In the genomic region with DNA sequence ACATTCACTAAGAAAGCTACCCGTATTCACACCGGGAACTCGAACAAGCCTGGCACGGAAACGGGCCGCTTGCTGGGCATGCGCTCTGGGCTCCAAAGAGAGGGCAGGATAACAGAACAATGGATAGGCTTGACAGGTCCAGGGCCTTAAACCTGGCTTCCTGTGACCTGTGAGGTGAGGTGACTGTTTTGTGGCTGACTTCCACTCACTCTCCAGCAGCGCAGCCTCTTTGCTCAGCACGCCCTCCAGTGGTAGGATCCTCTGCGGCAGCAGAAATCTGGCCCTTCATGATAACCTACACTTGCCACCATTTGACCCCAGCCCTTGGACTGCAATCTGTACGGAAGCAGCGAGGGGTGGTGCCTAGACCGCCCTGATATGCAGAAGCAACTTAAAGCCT, we compare ENCODE assay signal across 12 mouse cellular contexts. TPM values are rescaled to one million over a fixed set of nuclear protein-coding genes. Genes with fewer than 3 reads are reported as not detected.
DNase-seq lines count a peak whose midpoint lies in the region; ATAC-seq and TF ChIP-seq lines count a peak whose summit lies in the region.
"Had no signal": no experiment of that assay in that cellular context is flagged by ENCODE, and none has a peak within 500 bp of the region (broad histone marks: within the 10 kb centered on the region; RNA-seq: fewer than 3 reads in every experiment).

No protein-coding gene starts in this region.

- H3K27ac ChIP-seq in heart, adult 2 months, result no peak overlapping the region
- H3K27ac ChIP-seq in heart, embryonic 10.5 days, result no peak overlapping the region
- no peak overlapping the region for H3K27ac ChIP-seq in cortical plate, adult 2 months (ENCODE audit: insufficient read depth, low read length)
- H3K27ac ChIP-seq: hindbrain, embryonic 15.5 days; limb, embryonic 15.5 days had no signal

- no peak for ATAC-seq in erythroid progenitor cell, adult 5-6 weeks (replicated peaks; ENCODE audit: low FRiP score, poor library complexity, severe bottlenecking)

- no peak for DNase-seq in heart, adult 2 months
- no peak for DNase-seq in heart, embryonic 10.5 days (ENCODE audit: low spot score)
- DNase-seq in A20 (ENCODE audit: low read depth, low spot score), result peak; percentile 22
- peak; percentile 21 to 34 for DNase-seq in kidney, postnatal 4 days
- DNase-seq in ovary, postnatal 36 days (ENCODE audit: low spot score), result no peak
- DNase-seq in gastrocnemius, postnatal 25 days, result no peak

- no peaks in the 10 kb centered on the region for H3K79me2 ChIP-seq in heart, adult 2 months (replicated peaks; ENCODE audit: control insufficient read depth, insufficient read depth, low read length)

- 20% methylated on average over 13 of the region's 13 CpGs for WGBS in heart, adult 2 months
- 22% methylated on average over 13 of the region's 13 CpGs for WGBS in heart, embryonic 10.5 days

- H3K27me3 ChIP-seq in heart, adult 2 months (ENCODE audit: control insufficient read depth, insufficient read depth, low read length), result no peaks in the 10 kb centered on the region
- peaks cover 57% of the 10 kb centered on the region for H3K27me3 ChIP-seq in heart, embryonic 10.5 days (ENCODE audit: insufficient read depth, poor library complexity, severe bottlenecking)

- H3K9ac ChIP-seq in heart, adult 2 months (ENCODE audit: low read depth, low read length), result no peak overlapping the region
- H3K9ac ChIP-seq: hindbrain, embryonic 15.5 days; limb, embryonic 15.5 days had no signal

- no peak for TF ChIP-seq EP300 in heart, adult 2 months (IDR thresholded peaks at IDR 0.05; ENCODE audit: insufficient read depth, low read depth, low read length)

- TF ChIP-seq CTCF in heart, adult 2 months (IDR thresholded peaks at IDR 0.05), result peak; percentile 17
- peak; percentile 47; the same call in 1 of the 2 replicates for TF ChIP-seq CTCF in cortical plate, adult 2 months (IDR thresholded peaks at IDR 0.05; ENCODE audit: extremely low read depth, insufficient read depth, low read length)

- no peaks in the 10 kb centered on the region for H3K4me1 ChIP-seq in heart, adult 2 months (ENCODE audit: control insufficient read depth, insufficient read depth, low read length)
- no peaks in the 10 kb centered on the region for H3K4me1 ChIP-seq in heart, embryonic 10.5 days
- no peaks in the 10 kb centered on the region for H3K4me1 ChIP-seq in cortical plate, adult 2 months (ENCODE audit: control insufficient read depth, insufficient read depth, low read length)
- H3K4me1 ChIP-seq: hindbrain, embryonic 15.5 days; limb, embryonic 15.5 days had no signal

- H3K36me3 ChIP-seq in heart, adult 2 months (ENCODE audit: control insufficient read depth, insufficient read depth, low read length), result no peaks in the 10 kb centered on the region
- H3K36me3 ChIP-seq in heart, embryonic 10.5 days, result no peaks in the 10 kb centered on the region
- H3K36me3 ChIP-seq: G1E; hindbrain, embryonic 15.5 days; limb, embryonic 15.5 days had no signal

- H3K9me3 ChIP-seq in heart, embryonic 10.5 days, result no peaks in the 10 kb centered on the region
- H3K9me3 ChIP-seq: hindbrain, embryonic 15.5 days; limb, embryonic 15.5 days had no signal

- intact Hi-C loops in heart, adult 2 months (cut with DNase I), result no loop called here

- no peak for TF ChIP-seq POLR2A in heart, adult 2 months (IDR thresholded peaks at IDR 0.05; ENCODE audit: insufficient read depth, low read depth, low read length)
- TF ChIP-seq POLR2A in cortical plate, adult 2 months (IDR thresholded peaks at IDR 0.05; ENCODE audit: extremely low read depth, insufficient read depth, low read length), result no peak

- no peak overlapping the region for H3K4me3 ChIP-seq in heart, adult 2 months
- no peak overlapping the region for H3K4me3 ChIP-seq in heart, embryonic 10.5 days
- no peak overlapping the region for H3K4me3 ChIP-seq in cortical plate, adult 2 months (ENCODE audit: insufficient read depth, low read length)
- H3K4me3 ChIP-seq: hindbrain, embryonic 15.5 days; limb, embryonic 15.5 days had no signal

RNA-seq across cellular contexts. Expression of gene Cfap65, which starts 19.7 kb away (rescaled TPM):
- total RNA-seq in heart, adult 2 months (2021), result not detected
- 0.03 and 2.3 TPM in 2 replicates for polyA plus RNA-seq in heart, adult 2 months (2012; rRNA removed)
- not detected in 2 replicates for polyA plus RNA-seq in heart, embryonic 10.5 days (2016; fragmentation: Nextera tagmentation; extraction: Ambion mirVana)
- 8.9 and 10.6 TPM in 2 replicates for polyA plus RNA-seq in cortical plate, adult 2 months (2012; rRNA removed)
- total RNA-seq in erythroid progenitor cell, adult 5-6 weeks (2015; ENCODE audit: low replicate concordance), result not detected in 2 replicates
- not detected in 2 replicates for total RNA-seq in erythroid progenitor cell, adult 5-6 weeks (2017; ENCODE audit: low replicate concordance)
- total RNA-seq in gastrocnemius, postnatal 25 days (2021), result not detected
- polyA plus RNA-seq: G1E; limb, embryonic 15.5 days had no signal

RNA-seq across cellular contexts. Expression of gene Cryba2, which starts 22.8 kb away (rescaled TPM):
- not detected for total RNA-seq in heart, adult 2 months (2021)
- polyA plus RNA-seq in heart, adult 2 months (2012; rRNA removed), result 0.16 TPM in 1 of 2 replicates, not detected in the other
- polyA plus RNA-seq in heart, embryonic 10.5 days (2016; fragmentation: Nextera tagmentation; extraction: Ambion mirVana), result not detected in 2 replicates
- polyA plus RNA-seq in cortical plate, adult 2 months (2012; rRNA removed), result 0.66 and 1.4 TPM in 2 replicates
- not detected in 2 replicates for total RNA-seq in erythroid progenitor cell, adult 5-6 weeks (2015; ENCODE audit: low replicate concordance)
- not detected in 2 replicates for total RNA-seq in erythroid progenitor cell, adult 5-6 weeks (2017; ENCODE audit: low replicate concordance)
- total RNA-seq in gastrocnemius, postnatal 25 days (2021), result not detected
- total RNA-seq: G1E had no signal
- polyA plus RNA-seq: G1E had no signal

RNA-seq across cellular contexts. Expression of gene Fev, which starts 30.5 kb away (rescaled TPM):
- total RNA-seq in heart, adult 2 months (2021), result not detected
- polyA plus RNA-seq in heart, adult 2 months (2012; rRNA removed), result 0.10 TPM in 1 of 2 replicates, not detected in the other
- polyA plus RNA-seq in heart, embryonic 10.5 days (2016; fragmentation: Nextera tagmentation; extraction: Ambion mirVana), result 1.2 and 1.4 TPM in 2 replicates
- polyA plus RNA-seq in cortical plate, adult 2 months (2012; rRNA removed), result not detected in 2 replicates
- total RNA-seq in erythroid progenitor cell, adult 5-6 weeks (2015; ENCODE audit: low replicate concordance), result not detected in 2 replicates
- total RNA-seq in erythroid progenitor cell, adult 5-6 weeks (2017; ENCODE audit: low replicate concordance), result not detected in 2 replicates
- not detected for total RNA-seq in gastrocnemius, postnatal 25 days (2021)
- polyA plus RNA-seq: G1E; neural tube, embryonic 14.5 days had no signal

RNA-seq across cellular contexts. Expression of gene Ihh, which starts 35.8 kb away (rescaled TPM):
- total RNA-seq in heart, adult 2 months (2021), result under 1 TPM; 0.14 to 0.16 TPM
- polyA plus RNA-seq in heart, adult 2 months (2012; rRNA removed), result 0.04 and 0.23 TPM in 2 replicates
- 0.11 and 0.75 TPM in 2 replicates for polyA plus RNA-seq in heart, embryonic 10.5 days (2016; fragmentation: Nextera tagmentation; extraction: Ambion mirVana)
- 0.34 and 0.46 TPM in 2 replicates for polyA plus RNA-seq in cortical plate, adult 2 months (2012; rRNA removed)
- not detected in 2 replicates for total RNA-seq in erythroid progenitor cell, adult 5-6 weeks (2015; ENCODE audit: low replicate concordance)
- not detected in 2 replicates for total RNA-seq in erythroid progenitor cell, adult 5-6 weeks (2017; ENCODE audit: low replicate concordance)
- under 1 TPM in 1 of 2 experiments, not detected in 1; 0.15 TPM for total RNA-seq in gastrocnemius, postnatal 25 days (2021)

Comparison
In these comparisons a context has a peak if more than half of its experiments do, and no peak if none do; other contexts are left out.
1. DNase-seq: peak in A20 (single experiment) and kidney, postnatal 4 days (2 of 2); none in heart, adult 2 months (0 of 2), heart, embryonic 10.5 days (single experiment), ovary, postnatal 36 days (single experiment) and gastrocnemius, postnatal 25 days (single experiment).